Mouse (Mus musculus): Measurements from ENCODE around the gene Naa11.

The Naa11 gene

DNA sequence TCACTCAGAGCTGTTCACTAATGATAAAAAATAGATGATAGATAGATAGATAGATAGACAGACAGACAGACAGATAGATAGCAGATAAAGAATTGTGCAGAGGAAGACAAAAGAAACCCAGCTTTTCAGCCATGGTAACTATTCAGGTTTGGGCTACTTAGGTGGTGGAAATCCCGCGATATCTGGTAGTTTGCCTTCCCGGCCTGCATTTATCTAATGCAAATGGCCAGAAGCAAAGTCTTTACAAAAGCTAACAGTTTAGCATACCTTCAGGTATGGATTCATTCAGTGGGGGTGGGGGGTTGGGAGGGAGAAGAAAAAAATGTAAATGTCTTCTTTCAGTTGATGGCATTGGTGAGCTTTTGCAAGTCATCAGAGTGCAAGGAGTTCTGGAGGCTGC, 48.0 kb downstream of the Naa11 start:
- no peak for DNase-seq

- DNase-seq: no peak
Measured at GRCm38 (mm10) chr5:97334794-97335193, 57.4 kb downstream of the Naa11 start.

Measured in cerebellum, postnatal 25 days (tissue).